Mouse (Mus musculus) liver, postnatal 0 days (tissue): ENCODE measurements at regions not wholly inside any gene's neighbourhood (a gene's known extent, or its start where the extent isn't known, plus 50 kb on each side); places are given as distances from the start of the nearest gene placed in this dataset.

Experiments
- CTCF ChIP-seq: sonication (generic); IDR thresholded peaks from 2 replicates; pipeline ENCODE4 v1.5.1; 2016; ENCODE audit warnings: antibody characterized with exemption, low read depth
- EP300 ChIP-seq: IDR thresholded peaks from 2 replicates; pipeline ENCODE4 v1.6.1; 2016; ENCODE audit warnings: antibody characterized with exemption, low read depth, mild to moderate bottlenecking

DNA sequence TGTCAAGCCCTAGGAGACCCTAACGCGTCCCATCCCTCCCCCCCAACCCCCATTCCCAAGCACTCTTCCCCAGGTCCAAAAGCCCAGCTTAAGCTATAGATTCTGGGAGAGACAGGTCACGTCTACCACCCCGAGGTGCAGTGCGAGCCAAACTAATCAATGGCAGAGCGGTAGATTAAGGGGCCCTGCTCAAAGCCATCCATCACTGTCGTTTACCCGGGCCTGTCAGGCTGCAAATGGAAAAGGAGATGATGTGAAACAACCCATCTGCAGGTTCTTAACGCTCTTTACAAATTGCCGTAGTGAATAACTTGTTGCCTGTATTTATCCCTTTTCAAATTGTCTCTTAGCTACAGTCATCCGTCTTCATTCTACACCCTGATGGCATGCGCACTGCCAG lies 126.2 kb upstream of the Nectin1 start:
- no peak for TF ChIP-seq CTCF
- no peak for TF ChIP-seq EP300
